Mouse (Mus musculus) stomach, embryonic 16.5 days (tissue): ENCODE measurements around the gene Zscan4c. TPM values are rescaled to one million over a fixed set of nuclear protein-coding genes. Genes with fewer than 3 reads are reported as not detected.
"Not testable (repeated sequence)": the region's sequence is repeated elsewhere in the genome, so short reads cannot be mapped to it uniquely, and the experiment has no call there.

Source experiments
- ATAC-seq: fragments of 200-750 bp; cut with Nextera tagmentation; 2 replicates; pipeline ENCODE4 v1.8.0; 2017; ENCODE audit warnings: moderate number of reproducible peaks, moderate TSS enrichment; ENCODE audit not compliant: insufficient read depth, low FRiP score
- H3K27ac ChIP-seq: fragments of 300-500 bp; sonication (generic); 2 replicates; pipeline ENCODE4 v1.5.1; 2014; ENCODE audit warnings: low read length
- H3K27me3 ChIP-seq: fragments of 300-500 bp; sonication (generic); 2 replicates; pipeline ENCODE4 v1.6.1; 2014; ENCODE audit warnings: low read length, control low read depth, mixed read lengths; ENCODE audit not compliant: control insufficient read depth, insufficient read depth
- H3K36me3 ChIP-seq: fragments of 300-500 bp; sonication (generic); 2 replicates; pipeline ENCODE4 v1.6.1; 2014; ENCODE audit warnings: low read length; ENCODE audit not compliant: control insufficient read depth, insufficient read depth
- H3K4me1 ChIP-seq: fragments of 300-500 bp; sonication (generic); 2 replicates; pipeline ENCODE4 v1.6.1; 2014; ENCODE audit warnings: low read length, control low read depth, mixed read lengths; ENCODE audit not compliant: control insufficient read depth, insufficient read depth
- H3K4me2 ChIP-seq: fragments of 300-500 bp; sonication (generic); 2 replicates; pipeline ENCODE4 v1.6.1; 2014; ENCODE audit warnings: low read depth, low read length, mixed read lengths
- H3K4me3 ChIP-seq: fragments of 300-500 bp; sonication (generic); replicated peaks from 2 replicates; pipeline ENCODE4 v1.5.1; 2014; ENCODE audit warnings: mild to moderate bottlenecking, low read length
- H3K9ac ChIP-seq: fragments of 300-500 bp; sonication (generic); 2 replicates; pipeline ENCODE4 v1.6.1; 2014; ENCODE audit warnings: low read length
- H3K9me3 ChIP-seq: fragments of 300-500 bp; sonication (generic); replicated peaks from 2 replicates; pipeline ENCODE4 v1.6.1; 2016; ENCODE audit warnings: low read length, control low read depth; ENCODE audit not compliant: control insufficient read depth
- WGBS: fragments of 180-500 bp; shearing (Covaris S2); extraction: QIAGEN DNeasy Blood & Tissue Kit; methylation state at CpG from one replicate; pipeline ENCODE4 v1.1.7; 2014; 5-methylcytosine and 5-hydroxymethylcytosine counted together
- microRNA-seq: library from miRNA; unstranded; fragments of <30 nt; microRNA quantifications from one replicate; pipeline ENCODE4, GENCODE M21; 2016
- polyA plus RNA-seq: library from polyadenylated mRNA; unstranded; fragments of >200 nt; fragmentation: Nextera tagmentation; extraction: Ambion mirVana; gene quantifications from 2 replicates; pipeline ENCODE4 v1.2.1, GENCODE M21; 2015

Zscan4c gene
- polyA plus RNA-seq = not detected in 2 replicates

GRCm38 (mm10) chr7:11005445-11005844 is at the start of gene Zscan4c:
Gene Zscan4c (plus strand): TSS chr7:11005745.
- not testable (repeated sequence) for ATAC-seq, H3K4me3 ChIP-seq, H3K9me3 ChIP-seq, H3K36me3 ChIP-seq, H3K9ac ChIP-seq, H3K4me2 ChIP-seq, H3K27ac ChIP-seq, H3K4me1 ChIP-seq, H3K27me3 ChIP-seq
- 85% methylated on average over 4 of the region's 4 CpGs for WGBS

Small RNA genes within 50 kb of the gene (microRNA-seq; reads per million reads assigned to microRNA genes)
- not detected for gene Mir297-1

Other genes starting within 250 kb of the Zscan4c start
- gene Zscan4b, start 100.7 kb upstream of the Zscan4c start, polyA plus RNA-seq = not detected in 2 replicates
- not detected in 2 replicates for gene Zscan4-ps1, start 63.9 kb downstream of the Zscan4c start, polyA plus RNA-seq
- not detected in 2 replicates for gene Zscan4d, start 160.4 kb downstream of the Zscan4c start, polyA plus RNA-seq